Comparison of ENCODE assay signal across 8 mouse cellular contexts in genomic region chr17:14204061-14204460, GRCm38 (mm10). TPM values are rescaled to one million over a fixed set of nuclear protein-coding genes. Genes with fewer than 3 reads are reported as not detected.
DNase-seq lines count a peak whose midpoint lies in the region; ATAC-seq lines count a peak whose summit lies in the region.

TSS of gene Dact2 (minus strand) at chr17:14204304.

- peaks cover 30% of the 10 kb centered on the region for H3K4me1 ChIP-seq in forebrain, embryonic 13.5 days
- H3K4me1 ChIP-seq in intestine, embryonic 15.5 days (replicated peaks), result peaks cover 28% of the 10 kb centered on the region
- H3K4me1 ChIP-seq in neural tube, embryonic 15.5 days, result peaks cover 48% of the 10 kb centered on the region

- peak within 1 kb of the TSS; percentile 56 for H3K4me3 ChIP-seq in forebrain, embryonic 13.5 days
- peak within 1 kb of the TSS; percentile 79 for H3K4me3 ChIP-seq in intestine, embryonic 15.5 days (replicated peaks)
- peak within 1 kb of the TSS; percentile 75 for H3K4me3 ChIP-seq in neural tube, embryonic 15.5 days (replicated peaks)

- H3K9me3 ChIP-seq in forebrain, embryonic 13.5 days (replicated peaks), result no peaks in the 10 kb centered on the region
- no peaks in the 10 kb centered on the region for H3K9me3 ChIP-seq in intestine, embryonic 15.5 days
- no peaks in the 10 kb centered on the region for H3K9me3 ChIP-seq in neural tube, embryonic 15.5 days (replicated peaks)

- H3K36me3 ChIP-seq in forebrain, embryonic 13.5 days (ENCODE audit: poor library complexity, severe bottlenecking), result no peaks in the 10 kb centered on the region
- H3K36me3 ChIP-seq in intestine, embryonic 15.5 days, result no peaks in the 10 kb centered on the region
- no peaks in the 10 kb centered on the region for H3K36me3 ChIP-seq in neural tube, embryonic 15.5 days

- peak within 1 kb of the TSS; percentile 69 for H3K9ac ChIP-seq in forebrain, embryonic 13.5 days
- peak within 1 kb of the TSS; percentile 82 for H3K9ac ChIP-seq in intestine, embryonic 15.5 days
- H3K9ac ChIP-seq in neural tube, embryonic 15.5 days (replicated peaks), result peak within 1 kb of the TSS; percentile 84

- peak within 1 kb of the TSS; percentile 85 for H3K4me2 ChIP-seq in forebrain, embryonic 13.5 days
- peak within 1 kb of the TSS; percentile 91 for H3K4me2 ChIP-seq in intestine, embryonic 15.5 days (replicated peaks)
- H3K4me2 ChIP-seq in neural tube, embryonic 15.5 days, result peak within 1 kb of the TSS; percentile 91

- ATAC-seq in forebrain, embryonic 13.5 days, result 0 out of 2 replicates have a peak, but pooled peaks have one; percentile 20
- peak; percentile 19 for ATAC-seq in intestine, embryonic 15.5 days
- peak; percentile 62 for ATAC-seq in neural tube, embryonic 15.5 days (ENCODE audit: low FRiP score)

- H3K27me3 ChIP-seq in forebrain, embryonic 13.5 days, result peaks cover 52% of the 10 kb centered on the region
- peaks cover 18% of the 10 kb centered on the region for H3K27me3 ChIP-seq in intestine, embryonic 15.5 days (replicated peaks)
- peaks cover 55% of the 10 kb centered on the region for H3K27me3 ChIP-seq in neural tube, embryonic 15.5 days (replicated peaks)

- 50% methylated on average over 13 of the region's 13 CpGs for WGBS in forebrain, embryonic 13.5 days
- WGBS in intestine, embryonic 15.5 days, result 32% methylated on average over 13 of the region's 13 CpGs
- WGBS in neural tube, embryonic 15.5 days, result 51% methylated on average over 13 of the region's 13 CpGs

- H3K27ac ChIP-seq in forebrain, embryonic 13.5 days, result no peak within 1 kb of the TSS
- peak within 1 kb of the TSS; percentile 88 for H3K27ac ChIP-seq in intestine, embryonic 15.5 days
- peak within 1 kb of the TSS; percentile 76 for H3K27ac ChIP-seq in neural tube, embryonic 15.5 days (replicated peaks)

- DNase-seq in kidney, adult 9 months, result peak; percentile 35
- no peak for DNase-seq in kidney, adult 11 months
- DNase-seq in liver, result peak; percentile 29
- no peak for DNase-seq in adrenal gland, postnatal 36 days
- DNase-seq in ovary, adult 18-20 months (ENCODE audit: low spot score), result no peak

RNA-seq across cellular contexts. Expression of gene Dact2, which starts in this region (rescaled TPM):
- 0.88 and 0.91 TPM in 2 replicates for polyA plus RNA-seq in forebrain, embryonic 13.5 days (2015; fragmentation: Nextera tagmentation; extraction: Ambion mirVana)
- 5.7 and 6.1 TPM in 2 replicates for polyA plus RNA-seq in intestine, embryonic 15.5 days (2015; fragmentation: Nextera tagmentation; extraction: Ambion mirVana)
- 3.7 and 9.1 TPM in 2 replicates for polyA plus RNA-seq in neural tube, embryonic 15.5 days (2015; fragmentation: Nextera tagmentation; extraction: Ambion mirVana)
- total RNA-seq in adrenal gland, postnatal 36 days (2021), result 1 to 10 TPM; 1.0 to 1.4 TPM

Comparison
In these comparisons a context has a peak if more than half of its experiments do, and no peak if none do; other contexts are left out.
1. DNase-seq: peak in kidney, adult 9 months (single experiment) and liver (single experiment); none in kidney, adult 11 months (single experiment), adrenal gland, postnatal 36 days (0 of 2) and ovary, adult 18-20 months (single experiment).
2. Peak in ATAC-seq, H3K4me3 ChIP-seq, H3K9ac ChIP-seq and H3K4me2 ChIP-seq in forebrain, embryonic 13.5 days; RNA of the gene not detected or under 1 TPM.
3. Peak in every context shown above with its lines, with median percentiles within 50 percentile points of each other: ATAC-seq, H3K4me2 ChIP-seq, H3K4me3 ChIP-seq and H3K9ac ChIP-seq.